ENCODE assay signal across 9 mouse cellular contexts in the genomic region with DNA sequence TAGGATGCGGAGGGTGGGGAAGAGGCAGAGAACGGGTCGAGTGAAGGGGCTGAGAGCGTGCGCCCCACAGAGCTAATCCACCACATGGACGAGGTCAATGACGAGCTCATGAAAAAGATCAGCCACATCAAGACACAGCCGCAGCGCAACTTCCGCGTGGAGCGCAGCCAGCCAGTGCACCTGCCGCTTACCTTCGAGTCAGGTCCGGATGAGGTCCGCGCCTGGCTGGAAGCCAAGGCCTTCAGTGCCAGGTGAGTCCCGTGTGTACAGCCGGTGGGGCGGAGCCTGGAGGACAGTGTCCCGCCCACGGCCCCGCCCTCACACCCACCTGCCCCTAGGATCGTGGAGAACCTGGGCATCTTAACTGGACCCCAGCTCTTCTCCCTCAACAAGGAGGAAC. TPM values are rescaled to one million over a fixed set of nuclear protein-coding genes. Genes with fewer than 3 reads are reported as not detected.
A peak's percentile ranks its signal among the peaks of the same experiment; 100 is the strongest.
DNase-seq lines count a peak whose midpoint lies in the region; ATAC-seq and TF ChIP-seq lines count a peak whose summit lies in the region.
"Had no signal": no experiment of that assay in that cellular context is flagged by ENCODE, and none has a peak within 500 bp of the region (broad histone marks: within the 10 kb centered on the region; RNA-seq: fewer than 3 reads in every experiment).

No protein-coding gene starts in this region.

- 0 out of 2 replicates have a peak overlapping the region, but pooled peaks have one; percentile 43 for H3K9ac ChIP-seq in hindbrain, embryonic 13.5 days
- no peak overlapping the region for H3K9ac ChIP-seq in midbrain, embryonic 15.5 days

- H3K9me3 ChIP-seq in hindbrain, embryonic 13.5 days, result no peaks in the 10 kb centered on the region
- no peaks in the 10 kb centered on the region for H3K9me3 ChIP-seq in hindbrain, embryonic 10.5 days
- H3K9me3 ChIP-seq in midbrain, embryonic 15.5 days, result no peaks in the 10 kb centered on the region
- H3K9me3 ChIP-seq: G1E had no signal

- no peak overlapping the region for H3K27ac ChIP-seq in hindbrain, embryonic 13.5 days
- no peak overlapping the region for H3K27ac ChIP-seq in hindbrain, embryonic 10.5 days
- no peak overlapping the region for H3K27ac ChIP-seq in kidney, adult 2 months (ENCODE audit: insufficient read depth, low read depth, low read length)
- H3K27ac ChIP-seq in midbrain, embryonic 15.5 days, result no peak overlapping the region

- TF ChIP-seq CTCF in kidney, adult 2 months (conservative IDR thresholded peaks at IDR 0.05; ENCODE audit: insufficient read depth, insufficient read length, low read depth, low read length), result no peak

- H3K36me3 ChIP-seq in hindbrain, embryonic 13.5 days, result no peaks in the 10 kb centered on the region
- H3K36me3 ChIP-seq in hindbrain, embryonic 10.5 days, result no peaks in the 10 kb centered on the region
- H3K36me3 ChIP-seq in kidney, adult 2 months (ENCODE audit: control insufficient read depth, insufficient read depth, low read length), result no peaks in the 10 kb centered on the region
- H3K36me3 ChIP-seq in midbrain, embryonic 15.5 days (replicated peaks), result no peaks in the 10 kb centered on the region
- H3K36me3 ChIP-seq: G1E had no signal

- H3K27me3 ChIP-seq in hindbrain, embryonic 13.5 days, result peaks cover 40% of the 10 kb centered on the region
- peaks cover 45% of the 10 kb centered on the region for H3K27me3 ChIP-seq in hindbrain, embryonic 10.5 days (ENCODE audit: insufficient read depth, poor library complexity, severe bottlenecking)
- H3K27me3 ChIP-seq in kidney, adult 2 months (replicated peaks; ENCODE audit: control insufficient read depth, insufficient read depth, low read length), result no peaks in the 10 kb centered on the region
- H3K27me3 ChIP-seq in midbrain, embryonic 15.5 days (replicated peaks), result peaks cover 10% of the 10 kb centered on the region

- 17% methylated on average over 24 of the region's 24 CpGs for WGBS in hindbrain, embryonic 13.5 days
- 18% methylated on average over 24 of the region's 24 CpGs for WGBS in hindbrain, embryonic 10.5 days
- 30% methylated on average over 24 of the region's 24 CpGs for WGBS in kidney, adult 2 months
- WGBS in midbrain, embryonic 15.5 days, result 15% methylated on average over 24 of the region's 24 CpGs

- no peak overlapping the region for H3K4me2 ChIP-seq in hindbrain, embryonic 13.5 days
- peak overlapping the region; percentile 34 for H3K4me2 ChIP-seq in midbrain, embryonic 15.5 days

- H3K4me1 ChIP-seq in hindbrain, embryonic 13.5 days (replicated peaks), result peaks cover 4% of the 10 kb centered on the region; the same call in 1 of the 2 replicates
- peaks cover 9% of the 10 kb centered on the region; the same call in 1 of the 2 replicates for H3K4me1 ChIP-seq in hindbrain, embryonic 10.5 days (replicated peaks)
- H3K4me1 ChIP-seq in kidney, adult 2 months (ENCODE audit: control insufficient read depth, insufficient read depth, low read length), result no peaks in the 10 kb centered on the region
- H3K4me1 ChIP-seq in midbrain, embryonic 15.5 days, result peaks cover 3% of the 10 kb centered on the region; the same call in 1 of the 2 replicates

- no peak overlapping the region for H3K4me3 ChIP-seq in hindbrain, embryonic 13.5 days
- no peak overlapping the region; the same call in 1 of the 2 replicates for H3K4me3 ChIP-seq in hindbrain, embryonic 10.5 days
- H3K4me3 ChIP-seq in kidney, adult 2 months (ENCODE audit: insufficient read depth, low read depth, low read length), result no peak overlapping the region
- no peak overlapping the region for H3K4me3 ChIP-seq in midbrain, embryonic 15.5 days

- TF ChIP-seq POLR2A in kidney, adult 2 months (IDR thresholded peaks at IDR 0.05; ENCODE audit: low read depth, low read length), result no peak

- no peak for DNase-seq in hindbrain, embryonic 10.5 days (ENCODE audit: low spot score)
- DNase-seq in cerebellum, adult 11 months, result peak; percentile 71
- DNase-seq in kidney, adult 2 months, result peak; percentile 63
- DNase-seq in c-Kit-positive CD71-positive TER-119-positive erythroid progenitor cells, embryonic 14.5 days (ENCODE audit: low spot score), result no peak
- DNase-seq in frontal cortex, postnatal 36 days (ENCODE audit: low spot score in 2 of 2), result no peak

- ATAC-seq in hindbrain, embryonic 13.5 days (ENCODE audit: low FRiP score), result no peak
- no peak for ATAC-seq in midbrain, embryonic 15.5 days (replicated peaks)
- ATAC-seq in activated CD4-positive, CD25-positive, alpha-beta regulatory T cell, adult 4 months, result no peak

RNA-seq across cellular contexts. Expression of gene Eps8l2, which starts 22.8 kb away (rescaled TPM):
- polyA plus RNA-seq in hindbrain, embryonic 13.5 days (2015; fragmentation: Nextera tagmentation; extraction: Ambion mirVana), result 0.65 and 1.4 TPM in 2 replicates
- polyA plus RNA-seq in hindbrain, embryonic 10.5 days (2016; fragmentation: Nextera tagmentation; extraction: Ambion mirVana), result 6.7 and 6.8 TPM in 2 replicates
- polyA plus RNA-seq in kidney, adult 2 months (2012; rRNA removed), result 245 and 297 TPM in 2 replicates
- polyA plus RNA-seq in midbrain, embryonic 15.5 days (2015; fragmentation: Nextera tagmentation; extraction: Ambion mirVana), result 0.49 and 0.66 TPM in 2 replicates
- polyA plus RNA-seq in activated CD4-positive, CD25-positive, alpha-beta regulatory T cell, adult 4 months (2017; shearing (Covaris generic)), result not detected
- polyA plus RNA-seq: G1E had no signal

RNA-seq across cellular contexts. Expression of gene Taldo1, which starts 30.5 kb away (rescaled TPM):
- polyA plus RNA-seq in hindbrain, embryonic 13.5 days (2015; fragmentation: Nextera tagmentation; extraction: Ambion mirVana), result 333 and 346 TPM in 2 replicates
- 336 and 378 TPM in 2 replicates for polyA plus RNA-seq in hindbrain, embryonic 10.5 days (2016; fragmentation: Nextera tagmentation; extraction: Ambion mirVana)
- 321 and 366 TPM in 2 replicates for polyA plus RNA-seq in kidney, adult 2 months (2012; rRNA removed)
- polyA plus RNA-seq in midbrain, embryonic 15.5 days (2015; fragmentation: Nextera tagmentation; extraction: Ambion mirVana), result 292 and 298 TPM in 2 replicates
- polyA plus RNA-seq in activated CD4-positive, CD25-positive, alpha-beta regulatory T cell, adult 4 months (2017; shearing (Covaris generic)), result 100 to 1,000 TPM; 422 to 471 TPM

RNA-seq across cellular contexts. Expression of gene Tmem80, which starts 34.0 kb away (rescaled TPM):
- 67.7 and 74.7 TPM in 2 replicates for polyA plus RNA-seq in hindbrain, embryonic 13.5 days (2015; fragmentation: Nextera tagmentation; extraction: Ambion mirVana)
- polyA plus RNA-seq in hindbrain, embryonic 10.5 days (2016; fragmentation: Nextera tagmentation; extraction: Ambion mirVana), result 53.7 and 57.8 TPM in 2 replicates
- polyA plus RNA-seq in kidney, adult 2 months (2012; rRNA removed), result 53.7 and 61.4 TPM in 2 replicates
- 63.0 and 63.3 TPM in 2 replicates for polyA plus RNA-seq in midbrain, embryonic 15.5 days (2015; fragmentation: Nextera tagmentation; extraction: Ambion mirVana)
- polyA plus RNA-seq in activated CD4-positive, CD25-positive, alpha-beta regulatory T cell, adult 4 months (2017; shearing (Covaris generic)), result 10 to 100 TPM; 30.4 to 31.2 TPM

RNA-seq across cellular contexts. Expression of gene Deaf1, which starts 34.0 kb away (rescaled TPM):
- polyA plus RNA-seq in hindbrain, embryonic 13.5 days (2015; fragmentation: Nextera tagmentation; extraction: Ambion mirVana), result 138 and 157 TPM in 2 replicates
- 56.8 and 71.6 TPM in 2 replicates for polyA plus RNA-seq in hindbrain, embryonic 10.5 days (2016; fragmentation: Nextera tagmentation; extraction: Ambion mirVana)
- 25.4 and 26.8 TPM in 2 replicates for polyA plus RNA-seq in kidney, adult 2 months (2012; rRNA removed)
- 224 and 234 TPM in 2 replicates for polyA plus RNA-seq in midbrain, embryonic 15.5 days (2015; fragmentation: Nextera tagmentation; extraction: Ambion mirVana)
- polyA plus RNA-seq in activated CD4-positive, CD25-positive, alpha-beta regulatory T cell, adult 4 months (2017; shearing (Covaris generic)), result 10 to 100 TPM; 17.1 to 22.5 TPM

RNA-seq across cellular contexts. Expression of gene Gatd1, which starts 52.4 kb away (rescaled TPM):
- 57.4 and 58.5 TPM in 2 replicates for polyA plus RNA-seq in hindbrain, embryonic 13.5 days (2015; fragmentation: Nextera tagmentation; extraction: Ambion mirVana)
- polyA plus RNA-seq in hindbrain, embryonic 10.5 days (2016; fragmentation: Nextera tagmentation; extraction: Ambion mirVana), result 45.2 and 49.4 TPM in 2 replicates
- 51.7 and 58.4 TPM in 2 replicates for polyA plus RNA-seq in kidney, adult 2 months (2012; rRNA removed)
- 57.2 and 59.5 TPM in 2 replicates for polyA plus RNA-seq in midbrain, embryonic 15.5 days (2015; fragmentation: Nextera tagmentation; extraction: Ambion mirVana)
- 10 to 100 TPM; 82.1 to 97.0 TPM for polyA plus RNA-seq in activated CD4-positive, CD25-positive, alpha-beta regulatory T cell, adult 4 months (2017; shearing (Covaris generic))

Comparison
In these comparisons a context has a peak if more than half of its experiments do, and no peak if none do; other contexts are left out.
1. DNase-seq: peak in cerebellum, adult 11 months (single experiment) and kidney, adult 2 months (single experiment); none in hindbrain, embryonic 10.5 days (single experiment), c-Kit-positive CD71-positive TER-119-positive erythroid progenitor cells, embryonic 14.5 days (single experiment) and frontal cortex, postnatal 36 days (0 of 2).
2. RNA of gene Eps8l2, which starts 22.8 kb away (polyA plus RNA-seq): 245 to 297 TPM in kidney, adult 2 months; 6.7 to 6.8 TPM in hindbrain, embryonic 10.5 days, 0.65 to 1.4 TPM in hindbrain, embryonic 13.5 days, 0.49 to 0.66 TPM in midbrain, embryonic 15.5 days and not detected in activated CD4-positive, CD25-positive, alpha-beta regulatory T cell, adult 4 months; every median in the first group is over 10 times any median in the second.